Mouse (Mus musculus): ENCODE data around the gene Cish.

The Cish gene

GRCm38 (mm10) chr9:107296016-107296040 is at the start of gene Cish:
Gene Cish (plus strand): TSS chr9:107296026.
- no peak for DNase-seq (ENCODE audit: low read depth, low spot score)

GRCm38 (mm10) chr9:107246170-107246569 is 49.7 kb upstream of the Cish start:
- peak; percentile 57 for DNase-seq (ENCODE audit: low read depth, low spot score)

- no peak for DNase-seq (ENCODE audit: low read depth, low spot score)
Observed at GRCm38 (mm10) chr9:107249154-107249553, 46.7 kb upstream of the Cish start.

GRCm38 (mm10) chr9:107250416-107251337 is 45.1 kb upstream of the Cish start:
- DNase-seq (ENCODE audit: low read depth, low spot score), result no peak

GRCm38 (mm10) chr9:107252164-107252563 is 43.7 kb upstream of the Cish start:
- no peak for DNase-seq (ENCODE audit: low read depth, low spot score)

- no peak for DNase-seq (ENCODE audit: low read depth, low spot score)
Observed at GRCm38 (mm10) chr9:107254476-107254875, 41.4 kb upstream of the Cish start.

- no peak for DNase-seq (ENCODE audit: low read depth, low spot score)
Observed at GRCm38 (mm10) chr9:107254925-107255324, 40.9 kb upstream of the Cish start.

- DNase-seq (ENCODE audit: low read depth, low spot score), result no peak
Observed at GRCm38 (mm10) chr9:107255596-107255995, 40.2 kb upstream of the Cish start.

GRCm38 (mm10) chr9:107259571-107259970 is 36.3 kb upstream of the Cish start:
- no peak for DNase-seq (ENCODE audit: low read depth, low spot score)

GRCm38 (mm10) chr9:107260429-107260828 is 35.4 kb upstream of the Cish start:
- no peak for DNase-seq (ENCODE audit: low read depth, low spot score)

GRCm38 (mm10) chr9:107260836-107261235 is 35.0 kb upstream of the Cish start:
- no peak for DNase-seq (ENCODE audit: low read depth, low spot score)

GRCm38 (mm10) chr9:107261792-107262191 is 34.0 kb upstream of the Cish start:
- no peak for DNase-seq (ENCODE audit: low read depth, low spot score)

GRCm38 (mm10) chr9:107262375-107262774 is 33.5 kb upstream of the Cish start:
- DNase-seq (ENCODE audit: low read depth, low spot score), result no peak

- peak; percentile 92 for DNase-seq (ENCODE audit: low read depth, low spot score)
Observed at GRCm38 (mm10) chr9:107263912-107264311, 31.9 kb upstream of the Cish start.

- DNase-seq (ENCODE audit: low read depth, low spot score), result peak; percentile 55
Observed at GRCm38 (mm10) chr9:107264731-107265130, 31.1 kb upstream of the Cish start.

GRCm38 (mm10) chr9:107267028-107267427 is 28.8 kb upstream of the Cish start:
- DNase-seq (ENCODE audit: low read depth, low spot score), result no peak

- no peak for DNase-seq (ENCODE audit: low read depth, low spot score)
Observed at GRCm38 (mm10) chr9:107267721-107268402, 28.0 kb upstream of the Cish start.

GRCm38 (mm10) chr9:107269772-107270171 is 26.1 kb upstream of the Cish start:
- DNase-seq (ENCODE audit: low read depth, low spot score), result no peak

- DNase-seq (ENCODE audit: low read depth, low spot score), result no peak
Observed at GRCm38 (mm10) chr9:107271177-107271938, 24.5 kb upstream of the Cish start.

- no peak for DNase-seq (ENCODE audit: low read depth, low spot score)
Observed at GRCm38 (mm10) chr9:107272284-107272683, 23.5 kb upstream of the Cish start.

GRCm38 (mm10) chr9:107273184-107273583 is 22.6 kb upstream of the Cish start:
- DNase-seq (ENCODE audit: low read depth, low spot score), result no peak

- no peak for DNase-seq (ENCODE audit: low read depth, low spot score)
Observed at GRCm38 (mm10) chr9:107274751-107275150, 21.1 kb upstream of the Cish start.

GRCm38 (mm10) chr9:107275710-107276109 is 20.1 kb upstream of the Cish start:
- peak; percentile 53 for DNase-seq (ENCODE audit: low read depth, low spot score)

Data from 3T3-L1 (cell line).